Mouse (Mus musculus) heart, embryonic 11.5 days (tissue): ENCODE results near the gene Gm10134. TPM values are rescaled to one million over a fixed set of nuclear protein-coding genes. Genes with fewer than 3 reads are reported as not detected.
"Not testable (repeated sequence)": the region's sequence is repeated elsewhere in the genome, so short reads cannot be mapped to it uniquely, and the experiment has no call there.

ENCODE experiments used
- ATAC-seq: fragments of 200-750 bp; cut with Nextera tagmentation; replicated peaks from 2 replicates; pipeline ENCODE4 v1.8.0; 2017; ENCODE audit warnings: moderate library complexity; ENCODE audit not compliant: insufficient number of reproducible peaks, low FRiP score, low TSS enrichment
- H3K27ac ChIP-seq: fragments of 300-500 bp; sonication (generic); 2 replicates; pipeline ENCODE4 v1.5.1; 2014; ENCODE audit warnings: mild to moderate bottlenecking, low read depth, low read length
- H3K27me3 ChIP-seq: fragments of 300-500 bp; sonication (generic); 2 replicates; pipeline ENCODE4 v1.6.1; 2014; ENCODE audit warnings: mild to moderate bottlenecking, low read length, mixed read lengths; ENCODE audit not compliant: control insufficient read depth, insufficient read depth
- H3K36me3 ChIP-seq: fragments of 300-500 bp; sonication (generic); 2 replicates; pipeline ENCODE4 v1.6.1; 2014; ENCODE audit warnings: mild to moderate bottlenecking, low read length, moderate library complexity, mixed read lengths; ENCODE audit not compliant: control insufficient read depth, insufficient read depth
- H3K4me1 ChIP-seq: fragments of 300-500 bp; sonication (generic); 2 replicates; pipeline ENCODE4 v1.6.1; 2014; ENCODE audit warnings: low read length; ENCODE audit not compliant: control insufficient read depth, insufficient read depth
- H3K4me2 ChIP-seq: fragments of 300-500 bp; sonication (generic); 2 replicates; pipeline ENCODE4 v1.6.1; 2014; ENCODE audit warnings: mild to moderate bottlenecking, moderate library complexity
- H3K4me3 ChIP-seq: fragments of 300-500 bp; sonication (generic); 2 replicates; pipeline ENCODE4 v1.5.1; 2014; ENCODE audit warnings: low read depth, low read length
- H3K9ac ChIP-seq: fragments of 300-500 bp; sonication (generic); 2 replicates; pipeline ENCODE4 v1.6.1; 2014; ENCODE audit warnings: mild to moderate bottlenecking, low read depth, low read length, moderate library complexity
- H3K9me3 ChIP-seq: fragments of 300-500 bp; sonication (generic); replicated peaks from 2 replicates; pipeline ENCODE4 v1.6.1; 2016; ENCODE audit warnings: low read length; ENCODE audit not compliant: control insufficient read depth
- WGBS: fragments of 180-500 bp; shearing (Covaris S2); extraction: QIAGEN DNeasy Blood & Tissue Kit; methylation state at CpG from one replicate; pipeline ENCODE4 v1.1.7; 2014; ENCODE audit not compliant: insufficient replicate concordance; 5-methylcytosine and 5-hydroxymethylcytosine counted together
- polyA plus RNA-seq: library from polyadenylated mRNA; unstranded; fragments of >200 nt; fragmentation: Nextera tagmentation; extraction: Ambion mirVana; gene quantifications from 2 replicates; pipeline ENCODE4 v1.2.1, GENCODE M21; 2014

Gene Gm10134
- polyA plus RNA-seq, 1 experiment from 2014 or later: not detected

DNA sequence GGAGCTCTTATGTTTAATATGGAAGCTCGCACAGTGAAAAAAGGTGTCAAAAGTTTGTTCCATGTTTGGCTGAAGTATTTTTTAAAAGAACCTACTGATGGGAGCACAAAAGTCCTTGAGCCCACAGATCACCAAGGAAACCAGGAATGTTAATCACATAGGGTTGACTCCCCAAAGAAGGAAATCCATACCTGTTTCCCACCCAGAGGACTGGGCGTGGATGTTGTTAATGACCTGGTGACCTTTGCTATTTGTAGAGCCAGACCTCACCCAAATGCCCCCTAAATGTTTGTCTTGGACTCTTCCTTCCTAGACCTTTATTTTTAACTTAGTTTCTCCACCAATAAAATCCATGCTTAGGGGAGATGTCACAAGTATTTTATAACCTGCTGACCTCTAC lies 35.3 kb upstream of the Gm10134 start:
- H3K9ac ChIP-seq: no peak overlapping the region
- WGBS: 92% methylated on average over 2 of the region's 2 CpGs
- no peak overlapping the region for H3K27ac ChIP-seq
- no peak for ATAC-seq
- no peak overlapping the region for H3K4me3 ChIP-seq
- no peaks in the 10 kb centered on the region for H3K9me3 ChIP-seq
- peaks cover 15% of the 10 kb centered on the region for H3K36me3 ChIP-seq
- H3K4me2 ChIP-seq: no peak overlapping the region
- peaks cover 5% of the 10 kb centered on the region; the same call in 1 of the 2 replicates for H3K4me1 ChIP-seq
- peaks cover 2% of the 10 kb centered on the region; the same call in 1 of the 2 replicates for H3K27me3 ChIP-seq

DNA sequence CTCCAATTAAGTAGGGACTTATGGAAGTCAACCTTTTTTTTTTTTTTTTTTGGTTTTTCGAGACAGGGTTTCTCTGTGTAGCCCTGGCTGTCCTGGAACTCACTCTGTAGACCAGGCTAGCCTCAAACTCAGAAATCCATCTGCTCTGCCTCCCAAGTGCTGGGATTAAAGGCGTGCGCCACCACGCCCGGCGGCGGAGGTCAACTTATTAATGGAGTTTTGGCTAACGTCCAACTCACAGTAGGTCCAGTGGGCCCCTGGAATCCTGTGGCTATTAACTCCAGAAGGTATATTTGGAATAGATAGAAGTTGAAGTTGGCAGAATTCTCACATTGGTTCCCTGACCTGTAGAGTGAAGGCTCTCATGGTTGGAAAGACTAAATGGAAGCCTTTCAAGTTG lies 33.9 kb upstream of the Gm10134 start:
- not testable (repeated sequence) for H3K4me3 ChIP-seq, H3K9ac ChIP-seq, H3K27ac ChIP-seq, H3K9me3 ChIP-seq, H3K4me2 ChIP-seq, H3K4me1 ChIP-seq, ATAC-seq, H3K27me3 ChIP-seq
- 90% methylated on average over 8 of the region's 8 CpGs for WGBS
- H3K36me3 ChIP-seq: peaks cover 15% of the 10 kb centered on the region

- H3K27me3 ChIP-seq, H3K9me3 ChIP-seq, H3K36me3 ChIP-seq, ATAC-seq, H3K27ac ChIP-seq, H3K9ac ChIP-seq, H3K4me1 ChIP-seq, H3K4me3 ChIP-seq, H3K4me2 ChIP-seq: not testable (repeated sequence)
- 88% methylated on average over 5 of the region's 5 CpGs for WGBS
Observed at GRCm38 (mm10) chr2:28477993-28478392, 27.9 kb upstream of the Gm10134 start.

DNA sequence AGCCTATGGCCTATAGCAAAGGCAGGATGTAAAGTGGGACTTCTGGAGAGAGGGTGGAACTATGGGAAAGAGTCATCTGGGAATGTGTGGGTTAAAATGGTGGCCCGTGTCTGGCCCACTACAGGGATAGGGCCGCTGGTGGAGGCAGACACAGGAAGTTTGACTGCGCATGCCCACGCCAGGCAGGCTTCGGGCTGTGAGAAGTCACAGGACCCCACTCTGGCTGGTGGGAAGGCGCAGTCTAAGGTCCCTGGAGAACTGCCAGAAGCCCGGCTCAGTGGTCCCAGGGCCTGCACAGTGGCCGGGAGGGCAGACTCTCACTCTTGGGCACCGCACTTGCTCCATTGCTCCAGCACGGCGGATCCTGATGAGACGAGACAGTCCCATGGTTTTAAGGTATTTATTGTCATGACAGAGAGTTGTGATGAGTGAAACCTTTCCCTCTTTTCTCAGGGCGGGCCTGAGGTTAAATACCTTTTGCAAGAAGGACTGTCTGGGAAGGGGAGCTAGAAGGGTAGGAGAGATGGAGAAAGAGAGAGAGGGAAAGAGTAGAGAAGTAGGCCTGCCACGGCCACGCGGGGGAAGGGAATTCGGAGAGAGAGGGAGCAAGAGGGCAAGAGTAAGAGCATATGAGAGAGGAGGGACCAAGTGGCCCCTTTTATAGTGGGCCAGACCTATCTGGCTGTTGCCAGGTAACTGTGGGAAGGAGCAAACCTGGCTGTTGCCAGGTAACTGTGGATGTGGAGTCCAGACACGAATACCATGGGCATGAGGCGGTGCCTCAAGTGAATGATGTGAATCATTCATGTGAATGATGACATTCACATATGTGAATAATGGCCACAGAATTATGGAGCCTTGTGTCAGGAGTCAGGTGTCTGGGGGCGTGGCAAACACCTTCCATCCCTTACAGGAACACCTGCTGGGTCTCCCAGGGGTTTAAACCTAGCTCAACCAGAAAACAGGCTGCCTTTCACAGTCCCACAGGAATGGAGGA lies 26.4 kb upstream of the Gm10134 start:
- no peak overlapping the region for H3K4me3 ChIP-seq

GRCm38 (mm10) chr2:28483861-28484260 lies 22.0 kb upstream of the Gm10134 start:
- no peak overlapping the region for H3K9ac ChIP-seq
- H3K4me3 ChIP-seq: no peak overlapping the region
- no peaks in the 10 kb centered on the region for H3K27me3 ChIP-seq
- no peak overlapping the region for H3K4me2 ChIP-seq
- H3K4me1 ChIP-seq: no peaks in the 10 kb centered on the region
- no peaks in the 10 kb centered on the region for H3K36me3 ChIP-seq
- H3K9me3 ChIP-seq: no peaks in the 10 kb centered on the region
- WGBS: 72% methylated on average over 2 of the region's 2 CpGs
- H3K27ac ChIP-seq: no peak overlapping the region
- no peak for ATAC-seq

More for the DNA sequence above, 26.4 kb upstream of the Gm10134 start:
- no peak overlapping the region for H3K9ac ChIP-seq
- no peak overlapping the region for H3K27ac ChIP-seq
- no peaks in the 10 kb centered on the region for H3K27me3 ChIP-seq
- H3K4me2 ChIP-seq: no peak overlapping the region
- 75% methylated on average over 20 of the region's 20 CpGs for WGBS
- H3K4me1 ChIP-seq: no peaks in the 10 kb centered on the region
- H3K9me3 ChIP-seq: no peaks in the 10 kb centered on the region
- ATAC-seq: no peak
- H3K36me3 ChIP-seq: no peaks in the 10 kb centered on the region

GRCm38 (mm10) chr2:28494521-28494920 lies 11.4 kb upstream of the Gm10134 start:
- H3K9ac ChIP-seq: no peak overlapping the region
- H3K4me2 ChIP-seq: no peak overlapping the region
- ATAC-seq: no peak
- no peaks in the 10 kb centered on the region for H3K9me3 ChIP-seq
- no peaks in the 10 kb centered on the region for H3K4me1 ChIP-seq
- 74% methylated on average over 2 of the region's 2 CpGs for WGBS
- no peaks in the 10 kb centered on the region for H3K36me3 ChIP-seq
- H3K4me3 ChIP-seq: no peak overlapping the region
- H3K27ac ChIP-seq: no peak overlapping the region
- no peaks in the 10 kb centered on the region for H3K27me3 ChIP-seq

DNA sequence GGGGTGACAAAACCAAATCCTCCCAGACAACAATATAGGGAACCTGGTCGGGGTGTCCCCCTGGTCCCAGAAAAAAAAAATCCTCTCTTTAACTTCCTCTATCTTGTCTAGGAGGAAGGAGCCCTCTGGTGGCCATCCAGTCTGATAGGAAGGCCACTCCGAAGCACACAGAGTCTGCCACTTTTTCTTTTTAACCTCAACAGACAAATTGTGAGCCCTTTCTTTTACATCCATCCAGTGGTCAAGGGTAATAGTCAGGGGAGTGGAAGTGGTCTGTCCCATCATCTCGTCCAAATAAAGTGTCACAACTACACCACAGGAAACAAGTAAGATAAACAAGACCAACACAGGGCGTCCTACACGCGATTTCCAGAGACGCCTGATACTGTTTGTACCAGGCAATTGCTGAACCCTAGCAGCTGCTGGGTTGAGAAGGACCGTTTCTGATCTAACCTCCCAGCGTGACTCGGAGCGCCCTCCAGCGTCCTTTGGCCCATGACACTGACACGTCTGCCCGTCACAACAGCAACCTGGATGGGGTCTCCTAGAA lies 10.6 kb upstream of the Gm10134 start:
- 71% methylated on average over 14 of the region's 14 CpGs for WGBS
- no peak overlapping the region for H3K27ac ChIP-seq
- no peaks in the 10 kb centered on the region for H3K9me3 ChIP-seq
- H3K4me2 ChIP-seq: no peak overlapping the region
- H3K4me3 ChIP-seq: no peak overlapping the region
- no peaks in the 10 kb centered on the region for H3K27me3 ChIP-seq
- H3K4me1 ChIP-seq: no peaks in the 10 kb centered on the region
- H3K36me3 ChIP-seq: no peaks in the 10 kb centered on the region
- H3K9ac ChIP-seq: no peak overlapping the region
- ATAC-seq: no peak

DNA sequence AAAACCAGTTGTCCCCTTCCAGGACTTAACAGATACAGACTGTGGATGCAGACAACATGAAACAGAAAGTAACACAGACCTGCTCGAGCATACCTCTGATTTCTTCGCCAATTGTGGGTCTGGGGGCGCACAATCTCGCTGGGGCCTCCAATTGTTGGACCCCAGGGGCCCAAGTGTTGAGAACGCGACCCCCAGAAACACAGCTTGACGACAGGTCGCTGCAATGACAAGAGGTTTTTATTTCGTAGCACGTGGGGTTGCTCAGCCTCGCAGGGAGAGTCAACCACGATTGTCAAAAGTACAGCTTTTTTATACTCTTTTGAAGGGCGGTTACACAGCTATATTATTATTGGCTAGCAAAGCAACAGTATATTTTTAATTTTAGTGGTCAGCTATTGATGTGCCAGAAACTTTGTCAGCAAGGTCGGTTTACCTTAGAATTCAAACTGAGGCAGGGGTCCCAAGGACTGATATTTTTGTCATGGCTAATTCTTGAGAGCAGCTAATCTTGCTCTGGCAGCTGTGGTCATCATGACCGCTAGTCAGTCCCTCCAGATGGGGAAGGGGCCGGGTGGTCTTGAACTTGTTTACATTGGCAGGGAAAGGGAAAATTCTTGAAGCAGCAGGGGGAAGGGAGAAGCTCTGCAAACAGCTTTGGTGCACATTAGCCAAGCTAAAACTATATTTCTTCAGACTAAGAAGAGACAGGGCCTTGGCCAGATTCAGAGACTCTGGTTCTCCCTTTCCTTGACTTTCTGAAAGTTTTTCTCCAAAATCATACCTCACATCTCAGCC lies 9.9 kb upstream of the Gm10134 start:
- ATAC-seq: no peak
- Histone ChIP-seq H3K9ac (no peak overlapping the region), H3K36me3 (no peaks in the 10 kb centered on the region), H3K4me1 (no peaks in the 10 kb centered on the region), H3K9me3 (no peaks in the 10 kb centered on the region), H3K4me3 (no peak overlapping the region), H3K27ac (no peak overlapping the region), H3K27me3 (no peaks in the 10 kb centered on the region), H3K4me2 (no peak overlapping the region)
- WGBS: 82% methylated on average over 16 of the region's 16 CpGs
